Mouse (Mus musculus) brain, embryonic 14.5 days (tissue): ENCODE data around the gene Alx3. TPM values are rescaled to one million over a fixed set of nuclear protein-coding genes. Genes with fewer than 3 reads are reported as not detected.
A peak's percentile ranks its signal among the peaks of the same experiment; 100 is the strongest.

Experiments used
- DNase-seq: peaks from one replicate; pipeline ENCODE4 v3.0.0-alpha.2; 2011; ENCODE audit warnings: low read depth
- CTCF ChIP-seq: fragments of 200-500 bp; IDR thresholded peaks from 2 replicates; pipeline ENCODE4 v1.5.1; 2012; ENCODE audit warnings: inconsistent platforms, mild to moderate bottlenecking, moderate library complexity, borderline replicate concordance; ENCODE audit not compliant: insufficient read depth, insufficient read length; ENCODE audit errors: extremely low read depth
- POLR2A ChIP-seq: fragments of 200-500 bp; IDR thresholded peaks from 2 replicates; pipeline ENCODE4 v1.6.1; 2012; ENCODE audit warnings: mild to moderate bottlenecking, inconsistent platforms, borderline replicate concordance; ENCODE audit not compliant: poor library complexity, insufficient read depth, insufficient read length, severe bottlenecking; ENCODE audit errors: extremely low read depth
- polyA plus RNA-seq: library from polyadenylated mRNA; depleted of rRNA; stranded (reverse); fragments of >200 nt; gene quantifications from 2 replicates; pipeline ENCODE4 v1.2.3, GENCODE M21; 2012; rRNA removed

Gene Alx3
- polyA plus RNA-seq: 1.2 and 2.4 TPM in 2 replicates

GRCm38 (mm10) chr3:107594662-107595263 lies at the start of gene Alx3:
Gene Alx3 (plus strand): TSS chr3:107595031.
- TF ChIP-seq POLR2A (no peak), CTCF (no peak)
- DNase-seq: no peak

GRCm38 (mm10) chr3:107545278-107545677 lies 49.6 kb upstream of the Alx3 start:
- DNase-seq: peak; percentile 70
- TF ChIP-seq CTCF (no peak), POLR2A (no peak)

DNA sequence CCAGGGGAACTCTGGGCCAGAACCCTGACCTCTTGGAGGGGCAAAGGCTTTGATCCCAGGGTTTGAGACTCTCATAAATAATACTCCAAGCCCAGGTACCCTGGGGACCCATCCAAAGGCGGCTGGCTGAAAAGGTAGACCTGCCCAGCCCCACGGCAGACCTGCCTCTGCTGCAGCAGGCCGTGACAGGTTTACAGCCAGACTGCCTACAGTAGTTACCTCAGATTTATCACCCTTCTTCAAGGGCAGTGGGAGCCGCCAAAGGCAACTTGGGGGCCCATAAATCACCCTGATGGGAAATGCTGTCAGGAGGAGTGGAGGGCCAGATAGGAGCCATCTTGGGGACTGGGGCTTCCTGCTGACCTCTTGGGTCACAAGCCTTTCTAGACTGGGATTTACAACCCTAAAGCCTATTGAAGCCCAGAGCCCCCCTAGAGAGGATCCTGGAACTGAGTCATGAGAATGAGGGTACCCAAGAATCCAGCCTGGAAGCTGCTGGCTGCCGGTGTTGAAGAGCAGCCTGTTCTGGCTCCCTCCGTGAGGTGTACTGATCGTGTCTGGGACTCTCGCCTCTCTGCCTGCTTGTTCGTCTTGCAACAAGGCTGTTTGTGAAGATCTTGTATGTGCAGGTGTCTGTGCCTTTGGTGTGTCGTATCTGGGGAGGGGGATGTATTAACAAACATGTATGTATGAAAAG lies 49.0 kb upstream of the Alx3 start:
- DNase-seq: no peak

DNA sequence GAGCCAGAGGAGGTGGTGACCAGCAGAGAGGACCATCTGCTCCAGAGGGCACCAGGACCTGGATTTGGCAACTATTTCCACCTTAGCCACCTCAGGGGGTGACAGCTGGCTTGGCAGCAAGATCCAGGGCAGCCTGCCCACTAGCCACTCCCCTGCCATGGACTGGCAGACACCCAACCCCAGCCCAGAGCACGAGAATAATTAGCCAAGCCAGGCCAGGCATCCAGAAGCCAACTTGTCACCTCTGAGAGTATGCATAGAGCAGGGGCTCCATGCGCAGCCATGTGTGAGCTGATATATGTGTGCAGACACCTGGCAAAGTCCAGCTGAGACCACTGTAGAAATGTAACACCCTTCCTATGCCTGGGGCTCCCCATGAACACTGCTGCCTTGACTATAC lies 47.9 kb upstream of the Alx3 start:
- DNase-seq: peak; percentile 77
- TF ChIP-seq CTCF (no peak), POLR2A (no peak)

More for the DNA sequence above, 49.0 kb upstream of the Alx3 start:
- no peak for TF ChIP-seq POLR2A
- no peak for TF ChIP-seq CTCF

GRCm38 (mm10) chr3:107550409-107551049 lies 44.3 kb upstream of the Alx3 start:
- TF ChIP-seq POLR2A (no peak), CTCF (peak; percentile 82)
- DNase-seq: peak; percentile 88

DNA sequence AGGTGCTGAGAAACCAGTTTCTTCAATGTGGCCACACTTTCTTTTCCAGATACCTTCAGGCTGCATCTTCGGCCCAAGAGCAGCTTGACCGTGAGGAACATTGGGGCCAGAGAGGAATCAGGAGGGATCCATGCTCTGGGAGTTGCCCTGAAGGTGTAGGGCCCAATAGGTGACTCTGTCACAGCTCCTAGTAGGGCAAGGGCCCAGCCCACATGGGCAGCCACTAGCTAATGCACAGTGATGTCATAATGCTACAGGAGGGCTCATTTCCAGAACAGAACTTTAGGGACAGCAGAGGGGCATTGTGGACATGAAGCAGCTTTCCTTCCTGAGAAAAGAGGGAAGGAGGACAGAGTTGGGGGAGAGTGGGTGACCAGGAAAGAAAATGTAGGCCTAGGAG lies 40.0 kb upstream of the Alx3 start, which contains the start of gene Ubl4b:
TSS of gene Ubl4b (minus strand) at position 232 of the 400 bp plus-strand sequence.
- DNase-seq: no peak

DNA sequence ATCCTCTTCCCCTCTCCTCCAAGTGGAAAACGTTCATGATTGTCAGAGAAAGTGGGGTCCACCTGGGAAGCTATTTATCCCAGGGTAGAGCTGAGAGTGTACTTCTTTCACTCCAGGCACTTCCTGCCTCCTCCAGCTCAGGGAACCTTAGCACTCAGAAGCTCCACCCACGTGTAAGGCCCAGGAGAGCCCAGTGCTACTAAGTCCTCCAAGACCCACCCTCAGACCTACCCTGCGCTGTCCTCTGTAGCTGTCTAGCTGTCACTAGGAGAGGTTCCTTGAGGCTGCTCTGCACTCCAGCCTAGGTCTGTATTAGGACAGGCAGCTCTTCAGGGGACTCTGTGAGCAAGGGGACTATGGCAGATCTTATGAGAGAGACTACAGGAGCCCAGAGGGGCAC lies 36.1 kb upstream of the Alx3 start:
- TF ChIP-seq POLR2A (no peak), CTCF (no peak)

More for the DNA sequence above, 40.0 kb upstream of the Alx3 start, which contains the start of gene Ubl4b:
- TF ChIP-seq CTCF (no peak), POLR2A (no peak)

GRCm38 (mm10) chr3:107559183-107559582 lies 35.6 kb upstream of the Alx3 start:
- peak; percentile 65 for DNase-seq
- TF ChIP-seq CTCF (peak; percentile 86), POLR2A (no peak)

More for the DNA sequence above, 36.1 kb upstream of the Alx3 start:
- DNase-seq: no peak

- TF ChIP-seq POLR2A (no peak), CTCF (no peak)
- DNase-seq: no peak
These were observed 32.7 kb upstream of the Alx3 start for GRCm38 (mm10) chr3:107562104-107562503.

- TF ChIP-seq CTCF (no peak), POLR2A (no peak)
- DNase-seq: no peak
These were observed 32.2 kb upstream of the Alx3 start for GRCm38 (mm10) chr3:107562591-107562990.

- TF ChIP-seq CTCF (no peak), POLR2A (no peak)
- DNase-seq: no peak
These were observed 31.0 kb upstream of the Alx3 start for GRCm38 (mm10) chr3:107563880-107564279.

DNA sequence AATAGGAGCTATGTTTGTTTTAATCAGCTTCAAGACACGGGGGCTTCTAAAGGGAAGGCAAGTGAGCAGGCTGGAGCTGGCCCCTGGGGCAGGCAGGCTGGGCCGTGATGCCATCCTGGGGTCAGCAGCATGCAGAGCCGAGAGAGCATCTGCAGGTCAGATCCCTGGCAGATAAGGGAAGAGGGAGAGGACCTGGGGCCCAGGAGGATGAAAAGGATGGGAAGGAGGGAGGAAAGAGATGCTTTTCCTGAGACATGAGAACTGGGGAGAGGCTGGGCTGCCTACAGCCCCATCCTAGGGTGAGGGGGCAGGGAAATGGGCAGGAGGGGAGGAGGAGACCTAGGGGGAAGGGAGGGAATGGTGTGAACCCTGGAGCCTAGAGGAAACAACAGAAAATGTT lies 29.5 kb upstream of the Alx3 start:
- TF ChIP-seq CTCF (no peak), POLR2A (no peak)
- DNase-seq: no peak

GRCm38 (mm10) chr3:107567766-107568165 lies 27.1 kb upstream of the Alx3 start:
- no peak for DNase-seq
- TF ChIP-seq CTCF (no peak), POLR2A (no peak)
